Mouse (Mus musculus) forebrain, postnatal 0 days (tissue): ENCODE results near the gene Ankrd36. TPM values are rescaled to one million over a fixed set of nuclear protein-coding genes. Genes with fewer than 3 reads are reported as not detected.

Source experiments
- ATAC-seq: fragments of 200-750 bp; cut with Nextera tagmentation; 2 replicates; pipeline ENCODE4 v1.8.0; 2017; ENCODE audit warnings: mild to moderate bottlenecking, moderate library complexity
- DNase-seq: peaks from one replicate; pipeline ENCODE4 v3.0.0-alpha.2; 2015
- H3K27ac ChIP-seq: fragments of 300-500 bp; sonication (generic); 2 replicates; pipeline ENCODE4 v1.5.1; 2014; ENCODE audit warnings: low read depth, mild to moderate bottlenecking, antibody characterized with exemption, low read length, moderate library complexity, mixed read lengths
- H3K27me3 ChIP-seq: fragments of 300-500 bp; sonication (generic); 2 replicates; pipeline ENCODE4 v1.6.1; 2014; ENCODE audit warnings: mild to moderate bottlenecking, low read length, mixed read lengths; ENCODE audit not compliant: insufficient read depth
- H3K36me3 ChIP-seq: fragments of 300-500 bp; sonication (generic); 2 replicates; pipeline ENCODE4 v1.6.1; 2014; ENCODE audit warnings: mild to moderate bottlenecking, moderate library complexity; ENCODE audit not compliant: insufficient read depth
- H3K4me1 ChIP-seq: fragments of 300-500 bp; sonication (generic); 2 replicates; pipeline ENCODE4 v1.6.1; 2014; ENCODE audit warnings: antibody characterized with exemption; ENCODE audit not compliant: insufficient read depth
- H3K4me2 ChIP-seq: fragments of 300-500 bp; sonication (generic); 2 replicates; pipeline ENCODE4 v1.6.1; 2014; ENCODE audit warnings: low read depth, mild to moderate bottlenecking, moderate library complexity
- H3K4me3 ChIP-seq: fragments of 300-500 bp; sonication (generic); 2 replicates; pipeline ENCODE4 v1.5.1; 2014; ENCODE audit warnings: low read depth, low read length, mixed read lengths
- H3K9ac ChIP-seq: fragments of 300-500 bp; sonication (generic); 2 replicates; pipeline ENCODE4 v1.6.1; 2014; ENCODE audit warnings: mild to moderate bottlenecking
- H3K9me3 ChIP-seq: fragments of 300-500 bp; sonication (generic); 2 replicates; pipeline ENCODE4 v1.6.1; 2016; ENCODE audit warnings: low read length
- CTCF ChIP-seq: sonication (generic); IDR thresholded peaks from 2 replicates; pipeline ENCODE4 v1.5.1; 2016; ENCODE audit warnings: antibody characterized with exemption, control low read depth, low read depth
- WGBS: fragments of 180-500 bp; shearing (Covaris S2); extraction: QIAGEN DNeasy Blood & Tissue Kit; methylation state at CpG from one replicate; pipeline ENCODE4 v1.1.7; 2014; 5-methylcytosine and 5-hydroxymethylcytosine counted together
- polyA plus RNA-seq: library from polyadenylated mRNA; unstranded; fragments of >200 nt; fragmentation: Nextera tagmentation; extraction: Ambion mirVana; gene quantifications from 2 replicates; pipeline ENCODE4 v1.2.1, GENCODE M21; 2015
- total RNA-seq: library from RNA; depleted of rRNA; stranded (reverse); fragments of >200 nt; gene quantifications from 2 replicates; pipeline ENCODE4 v1.2.3, GENCODE M21; 2014; rRNA removed

Ankrd36 gene
- total and polyA plus RNA-seq, 2 experiments from 2014 or later = 0.24 TPM; not detected in 1

DNA sequence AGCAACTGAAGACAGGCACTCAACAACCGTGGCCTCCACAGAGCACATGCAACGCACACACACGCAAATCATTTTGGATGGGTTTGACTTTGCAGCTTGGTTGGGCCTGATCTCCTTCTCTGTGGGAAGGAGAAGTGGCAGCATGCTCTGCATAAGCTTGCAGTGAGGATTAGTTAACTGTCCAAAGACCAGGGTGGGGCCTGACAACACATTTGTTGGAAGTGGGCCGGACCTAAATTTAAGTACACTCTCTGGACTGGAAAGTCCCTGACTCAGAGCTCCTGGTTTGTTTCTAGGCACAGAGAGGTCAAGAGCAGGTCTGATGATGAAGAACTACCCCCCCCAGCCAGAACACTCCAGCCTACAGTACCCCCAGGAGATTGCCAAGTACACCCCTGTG, 164.8 kb downstream of the Ankrd36 start:
- Histone ChIP-seq H3K27me3 (no peaks in the 10 kb centered on the region), H3K4me2 (no peak overlapping the region), H3K27ac (no peak overlapping the region), H3K9me3 (no peaks in the 10 kb centered on the region), H3K36me3 (no peaks in the 10 kb centered on the region), H3K4me1 (no peaks in the 10 kb centered on the region), H3K4me3 (no peak overlapping the region), H3K9ac (no peak overlapping the region)
- 91% methylated on average over 4 of the region's 4 CpGs for WGBS
- no peak for ATAC-seq
- no peak for TF ChIP-seq CTCF
- DNase-seq = no peak

DNA sequence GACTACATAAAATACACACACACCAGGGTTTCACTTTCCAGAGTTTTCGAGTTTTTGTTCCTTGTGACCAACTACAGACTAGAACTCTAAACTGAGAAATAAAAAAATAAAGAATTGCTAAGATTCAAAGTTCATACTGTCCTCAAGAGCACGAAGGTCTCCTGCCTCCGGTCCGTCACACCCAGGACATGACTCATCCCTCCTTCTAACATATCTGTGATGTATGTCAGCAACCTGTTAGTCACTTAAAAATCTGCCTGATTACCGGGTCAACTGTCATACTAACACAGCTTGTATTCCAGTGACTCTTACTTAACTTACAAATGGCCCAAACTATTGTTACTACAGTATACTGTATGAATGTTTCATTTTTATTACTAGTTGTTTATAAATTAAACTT, 167.7 kb downstream of the Ankrd36 start:
- TF ChIP-seq CTCF = no peak
- no peak for DNase-seq
- Histone ChIP-seq H3K9me3 (no peaks in the 10 kb centered on the region), H3K36me3 (no peaks in the 10 kb centered on the region), H3K4me2 (no peak overlapping the region), H3K27ac (no peak overlapping the region), H3K9ac (no peak overlapping the region), H3K4me3 (no peak overlapping the region), H3K4me1 (no peaks in the 10 kb centered on the region), H3K27me3 (no peaks in the 10 kb centered on the region)
- ATAC-seq = no peak
- WGBS = 94% methylated on average over 5 of the region's 5 CpGs

Other genes starting within 250 kb of the Ankrd36 start
- 7.5 and 9.1 TPM in 2 replicates for gene Znrf3, start 124.8 kb upstream of the Ankrd36 start, total RNA-seq
- 4.6 and 8.3 TPM in 2 replicates for gene Znrf3, start 124.8 kb upstream of the Ankrd36 start, polyA plus RNA-seq
- 120 and 140 TPM in 2 replicates for gene Xbp1, start 49.0 kb upstream of the Ankrd36 start, total RNA-seq
- 100 and 107 TPM in 2 replicates for gene Xbp1, start 49.0 kb upstream of the Ankrd36 start, polyA plus RNA-seq
- gene Ccdc117, start 27.5 kb upstream of the Ankrd36 start, total RNA-seq = 14.4 and 14.7 TPM in 2 replicates
- gene Ccdc117, start 27.5 kb upstream of the Ankrd36 start, polyA plus RNA-seq = 6.6 and 7.0 TPM in 2 replicates
- 83.9 and 90.7 TPM in 2 replicates for gene Mrps24, start 146.0 kb downstream of the Ankrd36 start, total RNA-seq
- gene Mrps24, start 146.0 kb downstream of the Ankrd36 start, polyA plus RNA-seq = 226 and 284 TPM in 2 replicates
- 39.6 and 48.1 TPM in 2 replicates for gene Urgcp, start 192.7 kb downstream of the Ankrd36 start, total RNA-seq
- gene Urgcp, start 192.7 kb downstream of the Ankrd36 start, polyA plus RNA-seq = 28.4 and 33.4 TPM in 2 replicates
- gene Dbnl, start 218.8 kb downstream of the Ankrd36 start, total RNA-seq = 72.6 and 77.8 TPM in 2 replicates
- gene Dbnl, start 218.8 kb downstream of the Ankrd36 start, polyA plus RNA-seq = 101 and 130 TPM in 2 replicates
- 0.38 and 3.5 TPM in 2 replicates for gene Pgam2, start 234.0 kb downstream of the Ankrd36 start, total RNA-seq
- 3.3 and 3.5 TPM in 2 replicates for gene Pgam2, start 234.0 kb downstream of the Ankrd36 start, polyA plus RNA-seq